Mouse (Mus musculus): ENCODE results near the gene Gm10097. TPM values are rescaled to one million over a fixed set of nuclear protein-coding genes. Genes with fewer than 3 reads are reported as not detected.

Gene Gm10097
- total and polyA plus RNA-seq, 2 experiments from 2014 or later: 0.10 TPM; not detected in 1

GRCm38 (mm10) chr10:5079945-5080468 is 11.0 kb downstream of the Gm10097 start:
- Histone ChIP-seq H3K27ac (ENCODE audit: low read depth, low read length) (no peak overlapping the region), H3K4me3 (ENCODE audit: low read depth, low read length) (no peak overlapping the region), H3K36me3 (ENCODE audit: insufficient read depth) (no peaks in the 10 kb centered on the region), H3K4me2 (ENCODE audit: low read depth) (no peak overlapping the region), H3K9ac (no peak overlapping the region), H3K4me1 (ENCODE audit: insufficient read depth) (no peaks in the 10 kb centered on the region), H3K27me3 (ENCODE audit: insufficient read depth, low read length) (no peaks in the 10 kb centered on the region), H3K9me3 (ENCODE audit: low read length) (no peaks in the 10 kb centered on the region)
- ATAC-seq (no peak), DNase-seq (peak; percentile 42)
- whole genome bisulfite sequencing: 53% methylated on average over 9 of the region's 9 CpGs
- no peak for TF ChIP-seq CTCF (IDR thresholded peaks at IDR 0.05; ENCODE audit: low read depth)

- H3K4me2 ChIP-seq (ENCODE audit: low read depth): no peak overlapping the region
- no peak overlapping the region for H3K4me3 ChIP-seq (ENCODE audit: low read depth, low read length)
- TF ChIP-seq CTCF (IDR thresholded peaks at IDR 0.05; ENCODE audit: low read depth): no peak
- no peak overlapping the region for H3K27ac ChIP-seq (ENCODE audit: low read depth, low read length)
- 91% methylated on average over 6 of the region's 6 CpGs for WGBS
- H3K9ac ChIP-seq: no peak overlapping the region
- H3K36me3 ChIP-seq (ENCODE audit: insufficient read depth): no peaks in the 10 kb centered on the region
- no peaks in the 10 kb centered on the region for H3K9me3 ChIP-seq (ENCODE audit: low read length)
- no peak for ATAC-seq
- no peaks in the 10 kb centered on the region for H3K4me1 ChIP-seq (ENCODE audit: insufficient read depth)
- DNase-seq: no peak
- H3K27me3 ChIP-seq (ENCODE audit: insufficient read depth, low read length): no peaks in the 10 kb centered on the region
These were observed 14.7 kb downstream of the Gm10097 start for GRCm38 (mm10) chr10:5083716-5084115.

GRCm38 (mm10) chr10:5085792-5086191 is 16.8 kb downstream of the Gm10097 start:
- DNase-seq (no peak), ATAC-seq (no peak)
- H3K4me1 ChIP-seq (ENCODE audit: insufficient read depth): no peaks in the 10 kb centered on the region
- H3K36me3 ChIP-seq (ENCODE audit: insufficient read depth): no peaks in the 10 kb centered on the region
- 96% methylated on average over 5 of the region's 5 CpGs for WGBS
- H3K9ac ChIP-seq: no peak overlapping the region
- H3K9me3 ChIP-seq (ENCODE audit: low read length): no peaks in the 10 kb centered on the region
- no peak overlapping the region for H3K4me2 ChIP-seq (ENCODE audit: low read depth)
- no peaks in the 10 kb centered on the region for H3K27me3 ChIP-seq (ENCODE audit: insufficient read depth, low read length)
- H3K4me3 ChIP-seq (ENCODE audit: low read depth, low read length): no peak overlapping the region
- H3K27ac ChIP-seq (ENCODE audit: low read depth, low read length): no peak overlapping the region
- TF ChIP-seq CTCF (IDR thresholded peaks at IDR 0.05; ENCODE audit: low read depth): no peak

- DNase-seq: no peak
- no peak for TF ChIP-seq CTCF (IDR thresholded peaks at IDR 0.05; ENCODE audit: low read depth)
- no peaks in the 10 kb centered on the region for H3K36me3 ChIP-seq (ENCODE audit: insufficient read depth)
- H3K9ac ChIP-seq: no peak overlapping the region
- no peaks in the 10 kb centered on the region for H3K4me1 ChIP-seq (ENCODE audit: insufficient read depth)
- 90% methylated on average over 6 of the region's 6 CpGs for WGBS
- ATAC-seq: no peak
- no peak overlapping the region for H3K4me3 ChIP-seq (ENCODE audit: low read depth, low read length)
- no peaks in the 10 kb centered on the region for H3K9me3 ChIP-seq (ENCODE audit: low read length)
- H3K27me3 ChIP-seq (ENCODE audit: insufficient read depth, low read length): no peaks in the 10 kb centered on the region
- no peak overlapping the region for H3K27ac ChIP-seq (ENCODE audit: low read depth, low read length)
- H3K4me2 ChIP-seq (ENCODE audit: low read depth): no peak overlapping the region
These were observed 17.3 kb downstream of the Gm10097 start for GRCm38 (mm10) chr10:5086329-5086728.

GRCm38 (mm10) chr10:5087336-5087735 is 18.3 kb downstream of the Gm10097 start:
- DNase-seq: no peak
- H3K27ac ChIP-seq (ENCODE audit: low read depth, low read length): no peak overlapping the region

GRCm38 (mm10) chr10:5089133-5089532 is 20.1 kb downstream of the Gm10097 start:
- no peak overlapping the region for H3K4me2 ChIP-seq (ENCODE audit: low read depth)
- H3K36me3 ChIP-seq (ENCODE audit: insufficient read depth): no peaks in the 10 kb centered on the region
- H3K27me3 ChIP-seq (ENCODE audit: insufficient read depth, low read length): no peaks in the 10 kb centered on the region
- ATAC-seq: no peak
- WGBS: 92% methylated on average over 4 of the region's 4 CpGs
- no peak for TF ChIP-seq CTCF (IDR thresholded peaks at IDR 0.05; ENCODE audit: low read depth)
- H3K4me1 ChIP-seq (ENCODE audit: insufficient read depth): no peaks in the 10 kb centered on the region
- no peak overlapping the region for H3K27ac ChIP-seq (ENCODE audit: low read depth, low read length)
- H3K9me3 ChIP-seq (ENCODE audit: low read length): no peaks in the 10 kb centered on the region
- no peak overlapping the region for H3K4me3 ChIP-seq (ENCODE audit: low read depth, low read length)
- no peak for DNase-seq
- H3K9ac ChIP-seq: no peak overlapping the region

More at GRCm38 (mm10) chr10:5087336-5087735, 18.3 kb downstream of the Gm10097 start:
- Histone ChIP-seq H3K4me3 (ENCODE audit: low read depth, low read length) (no peak overlapping the region), H3K4me1 (ENCODE audit: insufficient read depth) (no peaks in the 10 kb centered on the region), H3K9me3 (ENCODE audit: low read length) (no peaks in the 10 kb centered on the region), H3K36me3 (ENCODE audit: insufficient read depth) (no peaks in the 10 kb centered on the region), H3K27me3 (ENCODE audit: insufficient read depth, low read length) (no peaks in the 10 kb centered on the region), H3K9ac (no peak overlapping the region), H3K4me2 (ENCODE audit: low read depth) (no peak overlapping the region)
- no peak for ATAC-seq
- WGBS: 86% methylated on average over 7 of the region's 7 CpGs
- no peak for TF ChIP-seq CTCF (IDR thresholded peaks at IDR 0.05; ENCODE audit: low read depth)

- H3K4me1 ChIP-seq (ENCODE audit: insufficient read depth): no peaks in the 10 kb centered on the region
- WGBS: 70% methylated on average over 10 of the region's 10 CpGs
These were observed 28.2 kb downstream of the Gm10097 start for GRCm38 (mm10) chr10:5096996-5097753.

More at GRCm38 (mm10) chr10:5096996-5097753, 28.2 kb downstream of the Gm10097 start:
- ATAC-seq (peak; percentile 32; the same call in 1 of the 2 replicates), DNase-seq (peak; percentile 25)
- Histone ChIP-seq H3K27me3 (ENCODE audit: insufficient read depth, low read length) (no peaks in the 10 kb centered on the region), H3K27ac (ENCODE audit: low read depth, low read length) (no peak overlapping the region), H3K9ac (no peak overlapping the region), H3K4me2 (ENCODE audit: low read depth) (no peak overlapping the region), H3K36me3 (ENCODE audit: insufficient read depth) (no peaks in the 10 kb centered on the region; the same call in 1 of the 2 replicates), H3K9me3 (ENCODE audit: low read length) (no peaks in the 10 kb centered on the region), H3K4me3 (ENCODE audit: low read depth, low read length) (no peak overlapping the region)
- TF ChIP-seq CTCF (IDR thresholded peaks at IDR 0.05; ENCODE audit: low read depth): no peak

Measured in forebrain, postnatal 0 days (tissue).